Mouse (Mus musculus): Measurements from ENCODE around the gene Map3k5. TPM values are rescaled to one million over a fixed set of nuclear protein-coding genes. Genes with fewer than 3 reads are reported as not detected.

Gene Map3k5
- polyA plus RNA-seq, 1 experiment from 2014 or later = 4.2 TPM

DNA sequence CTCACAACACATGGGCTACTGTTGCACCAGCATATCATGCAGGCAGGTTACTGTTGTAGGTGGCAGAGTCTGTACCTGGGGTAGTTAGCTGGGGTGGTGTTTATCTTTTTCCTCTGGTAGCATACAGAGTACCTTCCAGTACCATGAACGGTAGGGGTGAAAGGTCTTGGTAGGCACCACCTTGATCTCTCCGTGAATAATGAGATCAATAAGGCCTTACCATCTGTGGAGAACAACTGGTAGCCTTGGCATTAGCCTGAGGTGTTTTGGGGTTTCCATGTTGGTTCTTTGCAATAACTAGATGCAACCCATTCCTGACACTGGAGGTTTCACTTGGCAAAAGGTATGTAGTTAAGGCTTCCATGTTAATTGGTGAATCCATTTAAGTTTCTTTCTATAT, 109.8 kb downstream of the Map3k5 start:
- no peaks in the 10 kb centered on the region for H3K36me3 ChIP-seq (ENCODE audit: control insufficient read depth, insufficient read depth, low read length)
- H3K9me3 ChIP-seq (replicated peaks; ENCODE audit: control insufficient read depth, low read length) = no peaks in the 10 kb centered on the region
- H3K27ac ChIP-seq (ENCODE audit: low read depth, low read length) = no peak overlapping the region
- H3K27me3 ChIP-seq (ENCODE audit: control insufficient read depth, insufficient read depth, low read length) = no peaks in the 10 kb centered on the region
- H3K4me1 ChIP-seq (ENCODE audit: control insufficient read depth, insufficient read depth, low read length) = no peaks in the 10 kb centered on the region
- no peak overlapping the region for H3K4me2 ChIP-seq
- no peak for ATAC-seq (replicated peaks; ENCODE audit: insufficient number of reproducible peaks, low FRiP score, low TSS enrichment)
- H3K4me3 ChIP-seq (ENCODE audit: low read depth, low read length) = no peak overlapping the region
- 84% methylated on average over 2 of the region's 2 CpGs for WGBS (ENCODE audit: insufficient replicate concordance)
- no peak overlapping the region for H3K9ac ChIP-seq (ENCODE audit: low read depth, low read length)

DNA sequence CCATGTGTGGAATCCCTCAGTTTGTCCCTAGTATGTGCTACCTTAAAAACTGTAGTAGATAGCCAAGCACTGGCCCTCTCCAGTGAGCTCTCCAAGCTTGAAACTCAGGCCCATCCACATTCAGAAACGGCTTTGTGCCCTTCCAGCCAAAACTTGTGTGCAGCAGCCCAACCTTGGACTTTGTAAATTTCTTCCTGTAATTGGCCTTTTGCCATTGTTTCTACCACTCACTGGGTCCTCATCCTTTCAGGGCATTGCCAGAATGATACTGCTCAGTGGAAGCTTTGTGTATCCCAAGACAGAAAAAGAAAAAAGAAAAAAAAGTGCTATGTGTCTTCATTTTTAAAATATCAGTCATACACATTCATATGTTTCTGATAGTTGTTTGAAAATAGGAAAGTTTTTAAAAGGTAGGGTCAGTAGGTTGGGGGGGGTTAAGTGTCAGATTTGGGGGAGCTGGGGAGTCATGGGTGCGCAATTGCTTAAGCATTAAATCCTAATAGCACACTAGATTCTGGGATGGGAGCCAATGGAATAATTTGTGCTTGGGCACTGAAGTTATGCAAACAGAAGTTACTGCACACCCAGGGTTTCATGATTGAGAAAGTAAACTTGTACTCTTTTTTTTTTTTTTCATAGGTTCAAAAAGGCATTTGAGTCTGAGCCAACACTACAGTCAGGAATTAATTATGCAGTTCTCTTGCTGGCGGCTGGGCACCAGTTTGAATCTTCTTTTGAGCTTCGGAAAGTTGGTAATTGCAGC, 111.6 kb downstream of the Map3k5 start:
- Histone ChIP-seq H3K36me3 (ENCODE audit: control insufficient read depth, insufficient read depth, low read length) (no peaks in the 10 kb centered on the region), H3K27me3 (ENCODE audit: control insufficient read depth, insufficient read depth, low read length) (no peaks in the 10 kb centered on the region), H3K4me2 (no peak overlapping the region), H3K27ac (ENCODE audit: low read depth, low read length) (no peak overlapping the region), H3K9ac (ENCODE audit: low read depth, low read length) (no peak overlapping the region), H3K4me3 (ENCODE audit: low read depth, low read length) (no peak overlapping the region), H3K4me1 (ENCODE audit: control insufficient read depth, insufficient read depth, low read length) (no peaks in the 10 kb centered on the region), H3K9me3 (replicated peaks; ENCODE audit: control insufficient read depth, low read length) (no peaks in the 10 kb centered on the region)
- no peak for ATAC-seq (replicated peaks; ENCODE audit: insufficient number of reproducible peaks, low FRiP score, low TSS enrichment)
- 82% methylated on average over 4 of the region's 4 CpGs for WGBS (ENCODE audit: insufficient replicate concordance)

DNA sequence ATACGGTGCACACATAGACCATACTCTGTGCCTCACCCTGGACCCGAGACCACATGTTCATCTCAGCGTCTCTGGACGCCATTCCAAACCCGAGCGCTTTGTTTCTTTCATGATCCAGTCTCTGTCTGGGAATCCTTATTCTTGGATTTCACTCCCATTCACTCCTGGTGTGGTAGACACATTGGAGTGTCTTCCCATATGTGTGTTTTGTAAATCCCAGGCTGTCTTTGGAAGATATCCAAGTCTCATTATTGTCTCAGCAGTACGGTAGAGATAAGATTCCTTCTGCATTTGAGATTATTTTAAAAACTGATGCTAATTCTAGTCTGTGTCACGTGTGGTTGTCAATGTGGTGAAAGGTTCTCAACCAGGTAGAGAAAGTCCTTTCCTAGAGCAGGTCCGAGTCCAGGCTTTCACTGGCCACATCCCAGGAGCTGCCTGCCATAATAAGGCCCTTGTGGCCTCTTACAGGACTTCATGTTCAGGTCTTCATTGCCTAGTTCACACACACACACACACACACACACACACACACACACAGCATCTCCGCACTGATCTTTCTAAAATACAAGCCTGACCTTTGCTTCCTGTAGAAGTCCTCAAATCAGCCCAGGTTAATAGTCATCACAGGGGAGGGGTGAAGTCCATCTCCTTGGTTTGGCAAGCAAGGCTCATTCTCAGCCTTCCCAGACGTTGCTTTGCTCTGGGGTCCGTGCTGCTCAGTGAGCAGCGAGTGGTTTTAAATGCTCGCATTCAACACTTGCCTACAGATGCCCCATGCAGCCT, 122.8 kb downstream of the Map3k5 start:
- Histone ChIP-seq H3K27me3 (ENCODE audit: control insufficient read depth, insufficient read depth, low read length) (no peaks in the 10 kb centered on the region), H3K27ac (ENCODE audit: low read depth, low read length) (no peak overlapping the region), H3K9ac (ENCODE audit: low read depth, low read length) (no peak overlapping the region), H3K9me3 (replicated peaks; ENCODE audit: control insufficient read depth, low read length) (no peaks in the 10 kb centered on the region), H3K4me1 (ENCODE audit: control insufficient read depth, insufficient read depth, low read length) (no peaks in the 10 kb centered on the region), H3K4me2 (no peak overlapping the region), H3K4me3 (ENCODE audit: low read depth, low read length) (no peak overlapping the region), H3K36me3 (ENCODE audit: control insufficient read depth, insufficient read depth, low read length) (peaks cover 5% of the 10 kb centered on the region; the same call in 1 of the 2 replicates)
- 87% methylated on average over 14 of the region's 14 CpGs for WGBS (ENCODE audit: insufficient replicate concordance)
- ATAC-seq (replicated peaks; ENCODE audit: insufficient number of reproducible peaks, low FRiP score, low TSS enrichment) = no peak

DNA sequence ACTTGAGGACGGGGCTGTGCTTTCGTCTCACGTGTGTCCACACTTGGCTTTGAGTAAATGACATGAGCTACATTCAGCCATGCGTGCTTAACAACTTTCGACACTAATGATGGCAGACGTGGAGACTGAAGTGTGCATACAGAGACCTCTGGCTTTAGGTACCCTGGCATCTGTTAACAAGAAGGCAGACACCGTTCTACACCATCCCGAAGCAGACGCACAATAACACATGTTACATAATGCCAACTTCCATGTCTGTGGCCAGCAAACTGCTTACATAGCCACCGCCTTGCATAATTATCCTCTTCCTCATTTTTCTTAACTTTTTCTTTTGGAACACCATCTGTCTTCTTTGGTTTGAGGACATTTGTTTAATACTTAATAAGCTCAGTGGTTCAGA, 123.8 kb downstream of the Map3k5 start:
- Histone ChIP-seq H3K27me3 (ENCODE audit: control insufficient read depth, insufficient read depth, low read length) (no peaks in the 10 kb centered on the region), H3K4me2 (no peak overlapping the region), H3K4me1 (ENCODE audit: control insufficient read depth, insufficient read depth, low read length) (no peaks in the 10 kb centered on the region), H3K36me3 (ENCODE audit: control insufficient read depth, insufficient read depth, low read length) (peaks cover 5% of the 10 kb centered on the region; the same call in 1 of the 2 replicates), H3K9ac (ENCODE audit: low read depth, low read length) (no peak overlapping the region), H3K27ac (ENCODE audit: low read depth, low read length) (no peak overlapping the region), H3K4me3 (ENCODE audit: low read depth, low read length) (no peak overlapping the region), H3K9me3 (replicated peaks; ENCODE audit: control insufficient read depth, low read length) (no peaks in the 10 kb centered on the region)
- ATAC-seq (replicated peaks; ENCODE audit: insufficient number of reproducible peaks, low FRiP score, low TSS enrichment) = no peak
- 90% methylated on average over 10 of the region's 10 CpGs for WGBS (ENCODE audit: insufficient replicate concordance)

DNA sequence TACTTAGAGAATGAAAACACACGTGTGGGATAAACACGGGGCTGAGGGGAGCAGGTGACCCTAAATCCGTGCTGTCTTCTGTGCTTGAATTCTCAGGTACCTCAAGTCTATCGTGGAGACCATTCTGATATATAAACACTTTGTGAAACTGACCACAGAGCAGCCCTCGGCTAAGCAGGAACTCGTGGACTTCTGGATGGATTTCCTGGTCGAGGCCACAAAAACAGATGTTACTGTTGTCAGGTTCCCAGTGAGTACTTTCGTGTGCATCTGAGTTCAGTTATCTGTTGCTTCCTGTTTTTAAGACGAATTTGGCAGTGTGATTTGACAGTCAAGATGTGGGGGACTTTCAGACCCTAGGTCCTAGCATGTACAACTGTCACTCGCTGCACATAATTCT, 124.6 kb downstream of the Map3k5 start:
- H3K27ac ChIP-seq (ENCODE audit: low read depth, low read length) = no peak overlapping the region
- peaks cover 5% of the 10 kb centered on the region; the same call in 1 of the 2 replicates for H3K36me3 ChIP-seq (ENCODE audit: control insufficient read depth, insufficient read depth, low read length)
- H3K9me3 ChIP-seq (replicated peaks; ENCODE audit: control insufficient read depth, low read length) = no peaks in the 10 kb centered on the region
- no peak for ATAC-seq (replicated peaks; ENCODE audit: insufficient number of reproducible peaks, low FRiP score, low TSS enrichment)
- H3K4me2 ChIP-seq = no peak overlapping the region
- H3K4me1 ChIP-seq (ENCODE audit: control insufficient read depth, insufficient read depth, low read length) = no peaks in the 10 kb centered on the region
- H3K27me3 ChIP-seq (ENCODE audit: control insufficient read depth, insufficient read depth, low read length) = no peaks in the 10 kb centered on the region
- H3K4me3 ChIP-seq (ENCODE audit: low read depth, low read length) = no peak overlapping the region
- 70% methylated on average over 10 of the region's 10 CpGs for WGBS (ENCODE audit: insufficient replicate concordance)
- no peak overlapping the region for H3K9ac ChIP-seq (ENCODE audit: low read depth, low read length)

DNA sequence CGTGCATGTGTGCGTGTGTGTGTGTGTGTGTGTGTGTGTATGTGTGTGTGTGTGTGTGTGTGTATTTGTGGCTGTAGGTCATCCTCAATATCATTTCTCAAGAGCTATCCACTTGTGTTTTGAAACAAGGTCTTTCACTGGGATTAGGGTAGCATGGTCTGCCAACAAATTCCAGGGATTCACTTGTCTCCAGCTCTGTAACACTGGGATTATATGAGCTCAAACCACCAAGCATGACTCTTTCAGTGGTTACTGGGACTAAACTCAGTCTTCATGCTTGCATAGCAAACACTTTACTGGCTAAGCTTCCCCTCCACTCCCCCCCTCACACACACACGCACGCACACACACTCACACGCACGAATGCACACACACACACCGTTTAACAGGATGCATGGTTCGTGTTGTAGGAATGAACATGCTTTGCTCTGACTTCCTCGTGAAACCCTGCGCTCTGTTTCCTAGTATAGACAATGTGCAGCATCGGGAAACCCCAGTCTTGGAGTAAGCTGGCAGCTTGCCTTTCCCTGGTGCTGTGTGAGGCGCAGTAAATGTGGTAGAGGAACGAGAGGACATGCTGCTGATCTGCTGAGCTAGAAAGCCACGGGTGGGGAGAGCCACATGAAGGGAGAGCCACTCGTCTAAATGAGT, 126.2 kb downstream of the Map3k5 start:
- 77% methylated on average over 15 of the region's 15 CpGs for WGBS (ENCODE audit: insufficient replicate concordance)

DNA sequence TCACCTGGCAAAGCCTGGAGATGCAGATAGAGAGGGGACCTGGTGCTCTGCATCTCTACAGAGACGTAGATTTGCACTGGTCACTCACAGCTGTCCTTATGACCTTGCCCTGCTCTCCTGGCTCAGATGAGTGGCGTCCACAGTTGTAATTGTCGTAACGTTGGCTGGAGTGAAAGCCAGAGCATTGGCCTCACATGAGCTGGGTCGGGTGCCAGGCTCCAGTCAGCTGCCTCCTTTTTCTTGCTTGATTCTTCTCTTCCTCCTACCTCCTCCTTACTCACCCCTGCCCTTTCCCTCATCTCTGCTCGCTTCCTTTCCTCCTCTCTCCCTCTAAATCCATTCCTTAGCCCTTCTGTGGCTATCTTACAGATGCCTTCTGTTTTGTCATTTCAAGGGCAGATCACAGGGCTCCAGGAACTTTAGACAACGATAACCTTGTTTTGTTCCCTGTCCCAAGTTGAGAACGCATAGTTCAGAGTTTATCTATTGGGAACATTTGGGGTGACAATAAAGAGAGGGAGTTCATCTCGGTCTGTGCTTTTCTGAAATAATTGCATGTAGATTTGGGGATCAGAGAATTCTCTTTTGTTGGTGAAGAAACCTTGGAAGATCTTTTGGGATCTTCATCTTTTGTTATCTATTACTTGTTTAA, 130.4 kb downstream of the Map3k5 start:
- Histone ChIP-seq H3K4me3 (ENCODE audit: low read depth, low read length) (no peak overlapping the region), H3K4me1 (ENCODE audit: control insufficient read depth, insufficient read depth, low read length) (no peaks in the 10 kb centered on the region), H3K36me3 (ENCODE audit: control insufficient read depth, insufficient read depth, low read length) (peaks cover 5% of the 10 kb centered on the region; the same call in 1 of the 2 replicates), H3K9ac (ENCODE audit: low read depth, low read length) (no peak overlapping the region), H3K27ac (ENCODE audit: low read depth, low read length) (no peak overlapping the region), H3K9me3 (replicated peaks; ENCODE audit: control insufficient read depth, low read length) (no peaks in the 10 kb centered on the region), H3K27me3 (ENCODE audit: control insufficient read depth, insufficient read depth, low read length) (no peaks in the 10 kb centered on the region), H3K4me2 (no peak overlapping the region)
- WGBS (ENCODE audit: insufficient replicate concordance) = 70% methylated on average over 9 of the region's 9 CpGs
- no peak for ATAC-seq (replicated peaks; ENCODE audit: insufficient number of reproducible peaks, low FRiP score, low TSS enrichment)

More for the DNA sequence above, 126.2 kb downstream of the Map3k5 start:
- Histone ChIP-seq H3K27ac (ENCODE audit: low read depth, low read length) (no peak overlapping the region), H3K27me3 (ENCODE audit: control insufficient read depth, insufficient read depth, low read length) (no peaks in the 10 kb centered on the region), H3K4me2 (no peak overlapping the region), H3K36me3 (ENCODE audit: control insufficient read depth, insufficient read depth, low read length) (peaks cover 5% of the 10 kb centered on the region; the same call in 1 of the 2 replicates), H3K9me3 (replicated peaks; ENCODE audit: control insufficient read depth, low read length) (no peaks in the 10 kb centered on the region), H3K4me3 (ENCODE audit: low read depth, low read length) (no peak overlapping the region), H3K4me1 (ENCODE audit: control insufficient read depth, insufficient read depth, low read length) (no peaks in the 10 kb centered on the region), H3K9ac (ENCODE audit: low read depth, low read length) (no peak overlapping the region)
- ATAC-seq (replicated peaks; ENCODE audit: insufficient number of reproducible peaks, low FRiP score, low TSS enrichment) = no peak

DNA sequence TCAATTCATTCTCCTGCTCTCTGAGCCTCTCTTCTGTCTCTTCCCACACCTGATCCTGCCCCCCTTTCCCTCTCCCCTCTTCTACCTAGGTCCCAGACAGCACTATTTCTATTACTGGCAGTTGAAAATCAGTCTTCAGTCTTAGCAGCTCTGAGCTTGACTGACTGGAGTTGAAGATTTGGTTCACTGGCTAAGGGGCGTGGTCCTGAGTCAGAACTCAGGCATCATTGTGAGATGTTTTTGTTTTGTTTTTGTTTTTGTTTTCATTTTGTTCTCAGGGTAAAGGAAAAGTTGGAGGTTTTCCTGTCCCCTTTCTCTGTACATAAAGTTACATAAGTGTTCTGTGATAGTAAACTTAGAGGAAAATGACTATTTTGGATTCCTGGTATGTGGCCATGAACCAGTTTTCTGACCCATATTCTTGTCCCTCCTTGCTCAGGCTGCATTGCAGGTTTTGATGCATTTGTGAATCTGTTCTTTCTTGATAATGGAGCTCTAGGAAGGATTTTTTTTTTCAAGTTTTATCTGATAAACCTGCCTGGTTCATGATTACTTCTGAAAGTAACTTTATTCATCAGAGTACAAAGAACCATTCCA, 131.9 kb downstream of the Map3k5 start:
- Histone ChIP-seq H3K27ac (ENCODE audit: low read depth, low read length) (no peak overlapping the region), H3K9me3 (replicated peaks; ENCODE audit: control insufficient read depth, low read length) (no peaks in the 10 kb centered on the region), H3K4me2 (no peak overlapping the region), H3K36me3 (ENCODE audit: control insufficient read depth, insufficient read depth, low read length) (peaks cover 5% of the 10 kb centered on the region; the same call in 1 of the 2 replicates), H3K4me3 (ENCODE audit: low read depth, low read length) (no peak overlapping the region), H3K27me3 (ENCODE audit: control insufficient read depth, insufficient read depth, low read length) (no peaks in the 10 kb centered on the region), H3K4me1 (ENCODE audit: control insufficient read depth, insufficient read depth, low read length) (no peaks in the 10 kb centered on the region), H3K9ac (ENCODE audit: low read depth, low read length) (no peak overlapping the region)
- no peak for ATAC-seq (replicated peaks; ENCODE audit: insufficient number of reproducible peaks, low FRiP score, low TSS enrichment)
- WGBS (ENCODE audit: insufficient replicate concordance) = 90% methylated on average over 1 of the region's 1 CpGs

All from heart, embryonic 11.5 days (tissue).